Mouse (Mus musculus) brain, adult 2 months (tissue): ENCODE measurements around the gene Patl2.

ENCODE experiments used
- DNase-seq: peaks from one replicate; pipeline ENCODE4 v3.0.0; 2011; ENCODE audit warnings: low read depth, low spot score

Gene Patl2

DNA sequence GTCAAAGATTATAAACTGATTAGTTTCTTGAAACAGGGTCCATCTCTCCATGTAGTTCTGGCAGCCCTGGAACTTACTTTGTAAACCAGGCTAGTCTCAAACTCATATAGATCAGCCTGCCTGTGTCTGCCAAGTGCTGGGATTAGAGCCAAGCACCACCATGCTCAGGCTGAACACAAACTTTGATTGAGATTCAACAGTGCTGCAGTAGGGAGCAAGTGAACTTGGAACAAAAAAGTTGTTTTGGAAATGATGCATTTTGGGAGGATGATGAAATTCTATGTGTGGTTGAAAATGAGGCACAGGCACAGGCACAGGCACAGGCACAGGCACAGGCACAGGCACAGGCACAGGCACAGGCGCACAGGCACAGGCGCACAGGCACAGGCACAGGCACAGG, 13.8 kb downstream of the Patl2 start:
- peak; percentile 68 for DNase-seq

DNA sequence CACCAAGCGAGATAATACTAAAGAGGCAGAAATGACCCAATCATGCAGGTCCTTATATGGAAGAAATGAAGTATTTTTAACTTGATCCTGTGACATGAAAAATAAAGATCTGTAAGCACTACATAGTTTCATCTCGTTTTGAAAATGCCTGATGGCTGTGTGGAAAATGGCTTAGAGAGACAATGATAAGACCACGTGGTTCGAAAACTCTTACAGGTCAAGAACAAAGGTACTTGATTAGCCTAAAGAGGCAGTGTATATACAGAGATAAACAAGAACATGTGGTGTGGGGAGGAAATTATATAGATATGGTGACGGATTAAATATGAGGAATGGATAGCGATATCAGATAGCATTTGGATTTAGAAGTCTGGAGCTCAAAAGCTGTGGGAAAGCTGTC, 14.7 kb downstream of the Patl2 start:
- DNase-seq: no peak

DNA sequence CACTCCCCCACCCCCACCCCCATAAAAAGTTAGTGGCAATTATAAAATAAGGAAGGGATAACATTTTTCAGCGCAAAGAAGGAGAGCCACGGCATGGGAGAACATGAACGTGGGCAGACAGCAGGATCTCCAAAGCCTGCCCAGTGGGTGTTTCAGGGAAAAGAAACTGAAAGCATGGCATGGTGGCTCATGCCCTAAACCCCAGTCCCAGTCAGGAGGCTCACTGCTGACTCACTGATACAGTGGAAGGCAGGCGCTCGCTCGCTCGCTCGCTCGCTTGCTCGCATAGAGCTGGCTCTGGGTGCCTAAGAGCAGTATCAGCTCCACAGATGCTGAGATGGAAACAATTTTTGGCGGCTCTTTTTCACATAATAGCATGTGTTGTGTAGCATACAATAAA, 21.7 kb downstream of the Patl2 start:
- DNase-seq: peak; percentile 68

DNA sequence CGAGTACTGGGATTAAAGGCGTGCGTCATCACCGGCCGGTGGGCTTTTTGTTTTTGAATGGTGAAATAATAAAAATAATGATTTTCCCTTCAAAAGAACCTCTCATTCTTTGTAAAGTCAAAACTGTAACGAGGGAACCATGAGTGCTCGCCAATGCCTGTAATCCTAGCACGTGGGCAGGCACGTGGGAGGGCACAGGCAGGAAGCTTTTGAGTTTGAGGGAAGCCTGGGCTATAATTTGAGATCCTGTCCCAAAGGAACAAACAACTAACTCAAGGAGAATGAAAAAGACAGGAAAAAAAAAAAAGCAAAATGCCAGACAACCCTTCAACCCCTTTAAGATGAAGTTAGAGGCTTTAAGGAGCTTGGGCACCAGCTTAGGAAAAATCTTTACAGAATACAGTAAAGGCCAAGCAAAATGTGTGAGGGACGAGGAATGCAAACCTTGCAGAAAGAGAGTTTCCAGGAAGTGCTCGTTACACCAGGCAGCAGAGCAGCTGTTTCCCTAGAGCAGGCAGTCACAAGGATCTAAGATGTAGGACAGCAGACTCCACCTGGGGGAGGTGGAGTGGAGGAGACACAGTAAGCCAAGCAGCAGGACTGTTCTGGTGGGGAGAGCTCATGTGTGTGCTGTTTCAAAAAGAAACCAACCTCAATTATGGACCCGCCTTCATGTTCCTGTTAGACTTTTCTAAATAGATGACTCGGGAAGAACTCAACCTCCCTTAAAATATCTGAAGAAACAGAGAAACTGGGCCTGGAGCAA, 22.4 kb downstream of the Patl2 start:
- DNase-seq: peak; percentile 67

DNA sequence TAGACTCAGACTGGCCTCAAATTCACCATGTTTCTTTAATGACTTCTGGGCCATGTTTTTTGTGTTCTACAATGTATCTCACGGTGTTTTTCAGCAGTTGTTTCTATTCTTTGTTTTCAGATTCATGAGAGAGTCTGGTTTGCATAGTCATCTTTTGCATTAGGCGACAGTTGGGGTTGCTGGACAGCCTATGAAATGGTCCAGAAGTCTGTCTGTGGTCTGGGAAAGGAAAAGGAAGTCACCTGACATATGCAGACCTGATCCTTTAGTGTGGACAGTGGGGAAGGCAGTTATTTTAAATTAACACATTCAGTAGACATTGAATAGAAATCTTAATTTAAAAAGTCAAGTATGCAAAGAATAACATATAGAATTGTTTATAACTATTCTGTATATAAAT, 23.5 kb downstream of the Patl2 start:
- DNase-seq: no peak

DNA sequence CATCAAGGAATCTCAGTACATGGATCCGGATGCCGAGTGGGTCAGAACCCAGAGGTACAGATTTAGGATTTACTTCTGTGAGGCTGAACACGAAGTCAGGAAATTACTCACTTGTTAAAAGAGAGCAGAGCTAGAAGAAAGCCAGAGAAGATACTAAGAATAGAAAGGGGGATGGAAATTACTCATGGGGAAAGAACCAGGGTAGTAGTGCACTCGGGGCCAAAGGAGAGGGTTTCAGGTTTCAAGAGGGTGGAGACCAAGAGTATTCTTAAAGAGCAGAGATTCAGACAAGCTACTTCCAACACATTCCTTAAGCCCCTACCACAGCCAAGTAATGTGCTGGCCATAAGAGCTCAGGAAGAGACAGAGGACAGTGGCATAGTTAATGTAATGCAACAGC, 24.4 kb downstream of the Patl2 start:
- peak; percentile 11 for DNase-seq

DNA sequence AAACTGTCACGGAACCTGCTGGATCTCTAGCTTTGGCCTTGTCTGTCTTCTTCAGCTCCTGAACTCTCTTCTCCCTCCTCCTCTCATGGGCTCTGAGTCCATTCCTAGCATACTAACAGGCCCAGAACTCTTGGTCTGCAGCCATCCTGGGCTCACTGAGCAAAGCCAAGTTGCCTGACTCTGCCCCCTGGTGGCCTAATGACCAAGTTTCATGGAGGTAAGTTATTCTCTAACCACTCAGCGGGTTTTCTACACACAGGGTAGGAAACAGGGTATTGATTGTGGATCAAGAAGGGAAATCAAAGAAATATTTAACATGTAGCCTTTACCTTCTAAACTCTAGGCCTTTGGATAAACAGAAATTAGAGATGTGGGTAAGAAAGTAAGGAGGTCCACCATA, 25.3 kb downstream of the Patl2 start, which contains the start of gene Trim69:
TSS of gene Trim69 (plus strand) at position 21 of the 400 bp plus-strand sequence.
- DNase-seq: peak; percentile 87

DNA sequence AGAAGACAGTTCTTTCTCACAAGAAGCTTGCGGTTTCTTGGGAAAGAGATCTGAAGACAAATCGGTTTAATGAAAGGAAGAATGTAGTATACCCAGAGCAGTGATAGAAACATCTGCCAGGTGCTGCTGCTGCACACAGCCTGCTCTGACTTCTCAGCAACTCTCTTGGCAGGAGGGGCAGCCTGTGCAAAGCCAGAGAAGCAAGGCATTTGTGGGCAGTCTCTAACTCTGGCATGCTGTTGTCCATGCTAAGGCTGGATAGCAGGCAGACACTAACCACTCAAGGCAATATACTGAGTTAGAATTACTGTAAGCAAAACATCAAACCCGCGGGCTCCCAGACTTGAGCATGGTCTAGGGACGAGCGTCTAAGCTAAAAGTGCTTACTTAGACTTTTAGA, 26.3 kb downstream of the Patl2 start:
- no peak for DNase-seq

DNA sequence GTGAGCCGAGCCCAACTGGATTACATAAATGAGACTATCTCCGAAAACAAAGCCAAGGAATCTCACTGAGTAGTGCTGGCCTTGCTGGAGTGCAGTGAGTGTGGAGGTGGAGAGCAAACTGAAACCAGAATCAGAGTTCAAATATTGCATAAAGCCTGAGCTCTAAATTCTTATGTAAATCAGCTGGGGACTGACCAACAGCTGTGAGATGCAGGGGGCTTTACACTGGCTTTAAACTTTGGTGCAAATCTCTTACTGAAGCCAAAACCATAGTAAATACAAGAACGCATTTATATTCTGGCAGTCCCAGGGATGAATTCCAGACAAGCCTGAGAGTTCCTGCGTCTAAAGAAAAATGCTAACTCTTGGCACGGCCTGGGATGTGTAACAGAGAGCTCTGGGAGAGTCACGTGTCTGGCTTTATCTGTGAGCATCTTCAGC, 27.6 kb downstream of the Patl2 start:
- DNase-seq: peak; percentile 15

DNA sequence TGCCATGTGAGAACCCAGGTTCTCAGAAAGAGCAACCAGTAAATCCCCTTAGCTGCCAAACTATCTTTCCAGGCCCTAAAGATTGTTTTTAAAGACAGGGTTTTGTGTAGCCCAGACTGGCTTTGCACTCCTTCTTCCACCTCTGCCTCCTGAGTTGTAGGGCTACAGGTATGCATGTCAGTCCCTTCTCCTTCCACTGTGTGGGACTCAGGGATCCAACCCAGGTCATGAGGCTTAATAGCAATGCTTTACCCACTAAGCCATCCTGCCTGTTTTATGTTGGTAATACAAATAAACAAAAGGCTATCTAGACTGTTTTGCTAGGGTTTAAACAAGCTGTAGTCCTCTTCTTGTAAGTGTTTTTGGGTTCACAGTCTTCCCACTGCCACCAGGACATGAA, 28.4 kb downstream of the Patl2 start:
- DNase-seq: no peak

DNA sequence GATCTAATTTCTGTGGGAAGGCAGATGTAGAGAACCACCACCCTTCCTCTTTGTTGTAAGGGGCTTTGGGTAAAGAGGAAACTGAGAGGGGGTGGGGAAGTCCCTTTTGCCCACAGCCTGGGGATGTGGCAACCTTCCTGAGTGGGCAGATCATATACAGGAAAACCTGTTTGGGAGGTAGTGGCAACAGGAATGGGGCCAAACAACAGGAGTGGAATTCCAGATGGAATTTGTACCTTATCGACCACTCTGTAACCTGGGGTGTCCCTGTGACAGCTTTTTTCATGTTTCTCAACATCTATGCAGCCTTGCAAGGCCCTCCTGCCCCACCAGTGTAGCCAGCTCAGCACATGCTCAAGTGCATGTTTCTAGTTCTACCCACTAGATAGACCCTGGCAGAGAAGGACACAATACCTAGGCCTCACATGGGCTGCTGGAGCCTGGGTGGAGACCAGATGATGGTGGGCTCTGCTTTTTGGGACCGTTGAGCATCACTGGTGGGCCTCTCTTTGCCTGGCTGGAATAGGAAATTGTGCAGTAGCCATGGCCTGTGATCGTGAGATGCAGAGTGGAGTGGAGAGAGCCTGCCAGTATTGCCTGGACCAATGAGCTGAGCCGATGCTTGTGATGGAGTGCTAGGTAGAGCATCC, 29.8 kb downstream of the Patl2 start:
- DNase-seq: peak; percentile 14

DNA sequence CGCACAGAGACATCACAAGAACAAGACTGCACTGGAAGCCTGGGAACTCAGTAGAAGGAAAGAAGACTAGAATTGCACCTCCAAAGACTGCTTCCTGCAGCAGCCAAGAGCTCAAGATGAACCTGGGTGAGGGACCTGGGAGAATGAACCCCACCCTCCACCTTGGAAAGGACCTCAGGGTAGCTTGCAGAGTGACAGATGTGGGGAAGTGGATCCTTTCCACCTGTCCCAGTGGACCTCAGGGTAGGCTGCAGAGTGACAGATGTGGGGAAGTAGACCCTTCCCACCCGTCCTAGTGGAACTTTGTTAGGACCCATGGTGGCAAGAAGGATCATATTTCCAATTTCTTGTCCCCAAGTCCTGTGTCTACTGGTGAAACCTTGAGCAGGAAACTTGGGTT, 30.7 kb downstream of the Patl2 start:
- DNase-seq: no peak

DNA sequence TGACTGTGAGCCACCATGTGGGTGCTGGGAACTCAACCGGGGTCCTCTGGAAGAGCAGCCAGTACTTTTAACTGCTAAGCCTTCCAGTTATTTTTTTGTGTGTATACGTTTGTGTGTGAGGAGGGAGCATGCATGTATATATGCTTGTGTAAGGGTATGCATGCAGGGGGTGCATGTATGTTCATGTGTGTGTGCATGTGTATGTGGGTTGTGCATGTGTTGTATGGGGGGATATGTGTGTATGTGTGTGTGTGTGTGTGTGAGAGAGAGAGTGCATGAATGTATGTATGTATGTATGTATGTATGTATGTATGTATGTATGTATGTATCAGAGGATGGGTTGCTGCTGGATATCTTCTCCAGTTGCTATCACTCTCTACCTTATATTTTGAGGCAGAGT, 31.5 kb downstream of the Patl2 start:
- no peak for DNase-seq

DNA sequence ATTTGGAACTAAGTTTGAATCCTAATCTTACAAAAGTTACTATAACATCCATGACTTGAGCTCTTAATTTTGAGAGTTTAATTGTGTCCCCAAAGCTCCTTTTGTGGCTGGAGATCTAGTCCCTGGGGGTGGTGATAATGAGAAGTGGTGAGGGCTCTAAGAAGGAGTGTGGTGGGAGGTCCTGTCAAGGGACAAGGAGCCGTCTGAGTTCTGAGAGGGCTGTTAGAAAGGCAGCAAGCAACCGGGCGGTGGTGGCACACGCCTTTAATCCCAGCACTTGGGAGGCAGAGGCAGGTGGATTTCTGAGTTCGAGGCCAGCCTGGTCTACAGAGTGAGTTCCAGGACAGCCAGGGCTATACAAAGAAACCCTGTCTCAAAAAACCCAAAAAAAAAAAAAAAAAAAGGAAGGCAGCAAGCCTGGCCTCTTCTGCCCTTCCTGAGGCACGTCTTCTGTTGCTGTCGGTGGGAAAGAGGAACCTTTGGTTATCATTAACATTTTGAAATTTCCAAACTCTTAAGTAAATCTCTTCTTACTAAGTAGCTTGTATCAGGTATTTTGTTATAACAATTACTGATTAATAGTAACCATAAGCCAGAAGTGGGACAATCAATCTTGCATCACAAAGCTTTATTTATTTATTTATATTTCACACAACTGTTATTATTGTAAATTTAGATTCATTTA, 32.2 kb downstream of the Patl2 start:
- no peak for DNase-seq

DNA sequence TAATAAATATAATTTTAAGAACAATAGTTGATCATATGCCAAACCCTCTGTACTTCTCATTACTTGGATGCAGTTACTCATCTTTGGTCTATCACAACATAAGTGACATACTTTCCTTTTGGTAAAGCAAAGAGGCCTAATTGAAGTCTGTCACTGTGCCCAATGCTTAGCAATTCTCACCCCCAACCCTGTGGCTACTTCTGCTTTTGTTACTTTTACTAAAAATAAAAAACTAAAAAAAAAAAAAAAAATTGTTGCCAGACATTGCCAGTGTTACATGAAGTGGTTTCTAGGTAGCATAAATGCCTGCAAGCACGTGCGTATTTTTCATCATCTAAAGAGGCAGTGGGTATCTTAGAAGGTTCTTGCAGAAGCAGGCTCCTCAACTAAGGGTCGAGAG, 33.1 kb downstream of the Patl2 start:
- no peak for DNase-seq

DNA sequence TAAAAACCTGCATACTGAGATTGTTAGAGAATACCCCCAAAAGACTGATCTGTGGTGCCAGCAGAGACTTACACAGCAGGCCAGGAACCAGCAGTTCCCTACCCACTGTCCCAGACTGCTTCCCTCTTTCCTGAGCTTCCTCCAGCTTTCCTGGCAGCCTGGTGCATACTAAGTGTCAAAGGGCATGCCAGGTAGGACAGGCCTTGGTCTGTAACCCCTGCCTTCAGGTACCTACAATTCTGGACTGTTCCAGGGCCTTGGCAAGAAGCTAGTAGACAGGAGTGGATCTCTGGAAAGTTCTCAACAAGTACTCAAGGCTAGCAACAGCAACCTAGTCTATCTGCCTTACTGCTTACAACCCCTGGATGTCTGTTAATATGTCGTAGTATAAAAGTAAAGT, 34.8 kb downstream of the Patl2 start:
- no peak for DNase-seq

DNA sequence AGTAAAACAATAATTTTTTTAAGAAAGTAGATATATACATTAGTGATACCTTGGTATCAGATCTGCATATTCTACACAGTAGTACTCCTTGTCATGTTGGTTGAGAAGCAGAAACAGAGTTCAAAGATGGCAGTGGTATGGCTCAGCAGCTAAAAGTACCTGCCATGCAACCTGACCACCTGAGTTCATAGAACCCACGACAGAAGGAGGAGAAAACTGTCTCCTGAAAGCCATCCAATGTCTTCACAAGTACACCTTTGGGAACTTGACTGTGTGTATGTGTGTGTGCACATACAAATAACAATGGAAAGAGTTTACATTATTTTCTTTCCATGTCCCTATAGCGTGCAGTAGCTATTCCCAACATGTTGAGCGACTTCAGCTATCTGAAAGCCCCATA, 36.3 kb downstream of the Patl2 start:
- DNase-seq: no peak

DNA sequence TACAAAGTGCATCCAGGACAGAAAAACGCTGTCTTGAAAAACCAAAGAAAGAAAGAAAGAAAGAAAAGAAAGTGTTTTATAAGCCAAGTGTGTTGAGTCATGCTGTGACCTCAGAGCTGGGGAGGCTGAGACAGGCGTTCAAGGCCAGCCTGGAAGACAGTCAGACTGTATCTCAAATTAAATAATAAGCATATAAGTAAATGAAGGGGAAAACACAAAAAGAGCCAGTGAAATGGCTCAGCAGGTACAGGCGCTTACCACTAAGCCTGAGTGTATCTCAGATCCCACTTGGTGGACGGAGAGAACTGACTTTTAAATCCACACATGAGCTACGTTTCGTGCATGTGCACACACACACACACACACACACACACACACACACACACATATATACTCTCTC, 36.7 kb downstream of the Patl2 start:
- DNase-seq: no peak

DNA sequence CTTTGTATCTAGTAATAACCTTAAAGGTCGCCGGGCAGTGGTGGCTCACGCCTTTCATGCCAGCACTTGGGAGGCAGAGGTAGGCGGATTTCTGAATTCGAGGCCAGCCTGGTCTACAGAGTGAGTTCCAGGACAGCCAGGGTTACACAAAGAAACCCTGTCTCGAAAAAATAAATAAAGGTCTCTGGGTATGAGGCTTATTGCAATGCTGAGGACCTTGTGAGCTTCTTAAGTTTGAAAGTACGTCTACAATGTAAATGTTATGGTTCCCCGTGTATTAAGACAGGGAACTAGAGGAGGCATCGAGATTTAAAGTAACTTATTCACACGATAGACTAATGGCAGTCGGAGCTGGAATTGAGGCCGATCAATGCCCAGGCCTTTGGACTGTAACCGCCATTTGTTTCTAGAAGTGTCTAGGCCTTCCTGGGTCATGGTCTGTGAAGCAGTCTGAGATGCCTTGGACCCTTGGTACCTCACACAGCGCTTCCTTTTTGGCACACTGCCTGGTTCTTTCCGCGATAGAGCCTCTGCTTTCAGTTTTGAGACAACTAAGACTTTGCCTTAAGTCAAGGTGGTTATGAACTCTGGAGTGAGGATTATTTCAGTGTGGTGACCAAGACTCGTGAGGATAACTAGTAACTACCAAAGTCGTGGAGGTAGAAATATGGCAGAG, 37.6 kb downstream of the Patl2 start:
- DNase-seq: peak; percentile 51

DNA sequence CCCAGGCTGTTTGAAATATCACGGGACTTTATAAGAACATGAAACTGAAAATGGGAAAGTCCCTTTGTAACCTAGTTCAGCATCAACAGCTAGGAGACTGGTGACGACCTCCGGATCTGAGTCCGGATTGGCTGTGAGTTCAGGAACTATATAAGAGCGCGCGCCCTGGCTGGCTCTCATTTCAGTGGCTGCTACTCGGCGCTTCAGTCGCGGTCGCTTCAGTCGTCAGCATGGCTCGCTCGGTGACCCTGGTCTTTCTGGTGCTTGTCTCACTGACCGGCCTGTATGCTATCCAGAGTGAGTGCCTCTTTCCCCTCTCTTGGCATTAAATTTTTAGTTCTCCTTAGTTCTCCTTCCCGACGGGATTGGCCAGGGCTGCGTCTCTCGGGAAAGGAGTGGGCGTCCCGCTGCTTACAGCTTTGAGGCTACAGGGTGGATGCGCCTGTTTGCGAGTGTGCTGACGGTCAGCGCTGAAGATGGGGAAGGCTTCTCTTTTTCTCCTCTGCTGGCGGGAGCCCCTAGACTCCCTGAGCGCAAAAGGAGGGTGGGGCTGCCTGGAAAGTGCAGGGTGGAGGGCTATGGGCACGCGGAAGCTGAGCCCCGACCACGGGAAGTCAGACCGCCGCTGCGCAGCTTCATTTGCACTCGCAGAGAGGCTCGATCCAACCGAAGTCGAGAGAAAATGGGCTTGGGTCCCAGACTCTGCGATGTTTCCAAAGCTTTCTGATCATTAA, 38.3 kb downstream of the Patl2 start, which contains the start of gene B2m:
TSS of gene B2m (plus strand) at position 179 of the 734 bp plus-strand sequence.
- DNase-seq: peak; percentile 97

DNA sequence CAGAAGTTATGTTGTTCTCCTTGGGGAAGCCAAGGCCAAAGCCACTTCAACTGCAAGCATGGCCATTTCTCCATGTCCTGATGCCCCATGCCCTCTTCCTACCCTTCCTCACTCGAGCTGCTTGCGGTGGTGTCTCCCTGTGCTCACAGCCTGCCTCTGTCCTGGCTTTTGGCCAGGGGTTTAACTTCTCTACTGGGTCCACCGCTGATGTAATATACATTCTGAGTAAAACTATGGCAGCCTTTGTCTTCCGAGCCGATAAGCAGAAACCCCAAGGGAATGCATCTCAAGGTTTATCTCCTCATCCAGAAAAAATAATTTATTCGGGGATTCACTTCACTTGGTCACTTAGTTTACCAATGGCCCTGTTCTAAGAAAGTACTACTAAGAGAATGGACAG, 39.3 kb downstream of the Patl2 start:
- DNase-seq: no peak
